Mouse (Mus musculus) forebrain, embryonic 16.5 days (tissue): ENCODE measurements at regions not wholly inside any gene's neighbourhood (a gene's known extent, or its start where the extent isn't known, plus 50 kb on each side); places are given as distances from the start of the nearest gene placed in this dataset.
A peak's percentile ranks its signal among the peaks of the same experiment; 100 is the strongest.

Experiments
- ATAC-seq: fragments of 200-750 bp; cut with Nextera tagmentation; 2 replicates; pipeline ENCODE4 v1.8.0; 2017; ENCODE audit warnings: mild to moderate bottlenecking, moderate library complexity
- H3K27ac ChIP-seq: fragments of 300-500 bp; sonication (generic); 2 replicates; pipeline ENCODE4 v1.5.1; 2014; ENCODE audit warnings: low read length, control low read depth
- H3K27me3 ChIP-seq: fragments of 300-500 bp; sonication (generic); replicated peaks from 2 replicates; pipeline ENCODE4 v1.6.1; 2014; ENCODE audit warnings: low read length; ENCODE audit not compliant: control insufficient read depth, insufficient read depth
- H3K36me3 ChIP-seq: fragments of 300-500 bp; sonication (generic); 2 replicates; pipeline ENCODE4 v1.6.1; 2014; ENCODE audit not compliant: control insufficient read depth, insufficient read depth
- H3K4me1 ChIP-seq: fragments of 300-500 bp; sonication (generic); replicated peaks from 2 replicates; pipeline ENCODE4 v1.6.1; 2014; ENCODE audit warnings: low read length; ENCODE audit not compliant: control insufficient read depth, insufficient read depth
- H3K4me2 ChIP-seq: fragments of 300-500 bp; sonication (generic); 2 replicates; pipeline ENCODE4 v1.6.1; 2014; ENCODE audit warnings: mild to moderate bottlenecking, low read length, control low read depth
- H3K4me3 ChIP-seq: fragments of 300-500 bp; sonication (generic); replicated peaks from 2 replicates; pipeline ENCODE4 v1.5.1; 2014; ENCODE audit warnings: mild to moderate bottlenecking, low read length, control low read depth
- H3K9ac ChIP-seq: fragments of 300-500 bp; sonication (generic); replicated peaks from 2 replicates; pipeline ENCODE4 v1.6.1; 2014; ENCODE audit warnings: low read depth, low read length, control low read depth
- H3K9me3 ChIP-seq: fragments of 300-500 bp; sonication (generic); 2 replicates; pipeline ENCODE4 v1.6.1; 2016; ENCODE audit warnings: low read length; ENCODE audit not compliant: control insufficient read depth
- WGBS: fragments of 180-500 bp; shearing (Covaris S2); extraction: QIAGEN DNeasy Blood & Tissue Kit; methylation state at CpG from one replicate; pipeline ENCODE4 v1.1.7; 2014; 5-methylcytosine and 5-hydroxymethylcytosine counted together

DNA sequence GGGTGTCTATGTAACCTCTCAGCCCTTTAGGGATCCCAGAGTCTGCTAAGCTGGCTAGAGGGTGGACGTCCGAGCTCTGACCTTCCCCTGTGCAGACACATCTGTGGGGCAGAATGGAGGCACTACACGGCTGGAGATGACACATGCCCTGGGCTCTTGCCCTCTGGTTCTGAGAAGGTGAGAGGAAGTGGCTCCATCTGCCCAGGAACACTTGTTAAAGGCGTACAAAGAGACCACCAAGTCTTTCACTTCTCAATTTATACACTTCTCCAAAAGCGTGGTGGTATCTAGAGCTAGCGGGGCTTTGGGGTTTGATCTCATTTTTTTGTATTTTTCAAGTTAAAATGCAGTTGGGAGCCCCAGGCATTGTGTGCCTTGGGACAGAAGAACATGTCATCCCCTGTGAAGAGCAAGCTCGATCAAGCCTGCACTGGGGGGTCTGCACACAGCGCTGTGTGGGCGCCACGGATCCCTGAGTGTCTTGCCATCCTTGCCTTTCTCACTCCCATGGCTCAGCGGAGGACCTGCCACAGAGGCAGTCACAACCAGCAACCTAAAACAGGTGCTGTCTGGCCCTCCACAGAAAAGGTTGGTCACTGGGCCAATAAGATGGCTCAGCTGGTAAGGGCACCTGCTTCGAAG is 121.6 kb upstream of the Slc22a12 start:
- Histone ChIP-seq H3K27me3 (no peaks in the 10 kb centered on the region), H3K36me3 (no peaks in the 10 kb centered on the region), H3K4me2 (no peak overlapping the region), H3K9ac (no peak overlapping the region), H3K27ac (no peak overlapping the region), H3K9me3 (no peaks in the 10 kb centered on the region), H3K4me1 (no peaks in the 10 kb centered on the region), H3K4me3 (no peak overlapping the region)
- no peak for ATAC-seq
- 82% methylated on average over 12 of the region's 12 CpGs for WGBS

- Histone ChIP-seq H3K27ac (no peak overlapping the region), H3K4me2 (no peak overlapping the region), H3K27me3 (no peaks in the 10 kb centered on the region), H3K4me3 (no peak overlapping the region), H3K9me3 (no peaks in the 10 kb centered on the region), H3K36me3 (no peaks in the 10 kb centered on the region), H3K9ac (no peak overlapping the region), H3K4me1 (no peaks in the 10 kb centered on the region)
- under 1% methylated on average over 10 of the region's 10 CpGs for WGBS
- peak; percentile 91 for ATAC-seq
Observed at GRCm38 (mm10) chr19:6663391-6663790, 120.6 kb upstream of the Slc22a12 start.

DNA sequence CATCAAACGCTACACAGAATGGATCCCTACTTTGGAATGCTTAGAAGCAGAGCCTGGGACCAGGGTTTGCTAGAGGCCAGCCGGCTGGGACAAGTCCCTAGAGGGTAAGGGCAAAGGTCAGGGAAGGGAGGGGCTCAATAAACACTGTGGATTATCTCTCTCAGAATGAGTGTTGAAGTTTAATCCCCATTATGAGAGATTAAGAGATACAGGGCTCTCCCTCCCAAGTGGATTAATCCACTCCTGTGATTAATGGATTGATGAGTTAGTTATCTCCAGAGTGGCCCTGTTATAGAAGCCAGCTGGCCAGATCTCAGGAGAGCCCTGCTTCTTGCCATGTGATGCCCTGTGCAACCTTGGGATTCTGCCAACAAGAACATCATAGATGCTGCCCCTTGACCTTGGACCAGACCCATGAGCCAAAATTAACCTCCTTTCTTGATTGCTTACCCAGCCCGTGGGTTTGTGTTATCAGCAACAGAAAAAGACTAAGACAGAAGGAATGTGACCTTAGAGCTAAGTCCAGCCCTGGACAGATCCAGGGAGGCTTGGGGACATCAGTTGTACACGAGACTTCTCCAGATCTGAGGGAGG is 119.6 kb upstream of the Slc22a12 start:
- Histone ChIP-seq H3K27me3 (no peaks in the 10 kb centered on the region), H3K27ac (no peak overlapping the region), H3K4me3 (no peak overlapping the region), H3K4me1 (no peaks in the 10 kb centered on the region), H3K9me3 (no peaks in the 10 kb centered on the region), H3K36me3 (no peaks in the 10 kb centered on the region), H3K9ac (no peak overlapping the region), H3K4me2 (no peak overlapping the region)
- WGBS, result 33% methylated on average over 4 of the region's 4 CpGs
- ATAC-seq, result no peak

GRCm38 (mm10) chr19:6661508-6661871 is 118.7 kb upstream of the Slc22a12 start:
- WGBS, result 60% methylated on average over 2 of the region's 2 CpGs
- Histone ChIP-seq H3K4me2 (no peak overlapping the region), H3K4me1 (no peaks in the 10 kb centered on the region), H3K27me3 (no peaks in the 10 kb centered on the region), H3K9ac (no peak overlapping the region), H3K4me3 (no peak overlapping the region), H3K36me3 (no peaks in the 10 kb centered on the region), H3K27ac (no peak overlapping the region), H3K9me3 (no peaks in the 10 kb centered on the region)
- ATAC-seq, result no peak

DNA sequence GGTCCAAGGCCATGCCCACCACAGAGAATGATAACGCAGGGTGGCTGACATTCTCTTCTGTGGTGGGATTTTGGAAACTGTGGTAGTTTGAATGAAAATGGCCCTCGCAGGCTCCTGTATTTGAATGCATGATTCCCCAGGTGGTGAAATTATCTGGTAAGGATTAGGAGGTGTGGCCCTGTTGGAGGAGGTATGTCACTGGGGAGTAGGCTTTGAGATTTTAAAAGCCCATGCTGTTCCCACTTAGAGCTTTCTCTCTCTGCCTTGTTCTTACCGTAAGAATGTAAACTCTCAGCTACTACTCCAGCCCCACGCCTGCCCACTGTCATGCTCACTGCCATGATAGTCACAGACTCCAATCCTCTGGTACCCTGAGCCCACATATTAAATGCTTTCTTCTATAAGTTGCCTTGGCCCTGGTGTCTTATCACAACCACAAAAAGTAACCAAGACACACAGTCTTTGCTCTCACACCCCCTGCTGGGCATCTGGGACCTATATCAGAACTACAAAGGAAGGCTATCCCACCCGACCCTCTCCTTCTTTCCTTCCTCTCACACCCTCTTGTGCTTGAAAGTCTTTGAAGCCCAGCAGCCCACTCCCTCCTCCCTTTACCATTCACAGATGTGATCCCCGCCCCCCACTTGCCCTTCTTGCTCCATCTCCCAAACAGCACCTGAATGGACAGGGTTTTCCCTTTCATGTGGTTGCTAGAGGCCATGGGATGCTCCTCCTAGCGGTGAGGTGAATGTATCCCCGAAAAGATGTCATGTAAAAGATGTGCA is 118.1 kb upstream of the Slc22a12 start:
- no peaks in the 10 kb centered on the region for H3K27me3 ChIP-seq
- 33% methylated on average over 8 of the region's 8 CpGs for WGBS
- H3K36me3 ChIP-seq, result no peaks in the 10 kb centered on the region
- no peaks in the 10 kb centered on the region for H3K9me3 ChIP-seq
- no peak overlapping the region for H3K9ac ChIP-seq
- H3K4me1 ChIP-seq, result no peaks in the 10 kb centered on the region
- H3K27ac ChIP-seq, result no peak overlapping the region
- no peak overlapping the region for H3K4me3 ChIP-seq
- ATAC-seq, result no peak
- H3K4me2 ChIP-seq, result no peak overlapping the region

GRCm38 (mm10) chr19:6660157-6660556 is 117.3 kb upstream of the Slc22a12 start:
- H3K4me3 ChIP-seq, result no peak overlapping the region
- no peak overlapping the region for H3K27ac ChIP-seq
- no peaks in the 10 kb centered on the region for H3K4me1 ChIP-seq
- no peaks in the 10 kb centered on the region for H3K9me3 ChIP-seq
- WGBS, result 92% methylated on average over 8 of the region's 8 CpGs
- ATAC-seq, result no peak
- H3K9ac ChIP-seq, result no peak overlapping the region
- H3K27me3 ChIP-seq, result no peaks in the 10 kb centered on the region
- no peak overlapping the region for H3K4me2 ChIP-seq
- no peaks in the 10 kb centered on the region for H3K36me3 ChIP-seq

- H3K4me3 ChIP-seq, result no peak overlapping the region
- no peak overlapping the region for H3K27ac ChIP-seq
- H3K27me3 ChIP-seq, result no peaks in the 10 kb centered on the region
- no peak overlapping the region for H3K9ac ChIP-seq
- H3K9me3 ChIP-seq, result no peaks in the 10 kb centered on the region
- no peaks in the 10 kb centered on the region for H3K36me3 ChIP-seq
- peaks cover 3% of the 10 kb centered on the region; the same call in 1 of the 2 replicates for H3K4me1 ChIP-seq
- 81% methylated on average over 5 of the region's 5 CpGs for WGBS
- ATAC-seq, result no peak
- no peak overlapping the region for H3K4me2 ChIP-seq
Observed at GRCm38 (mm10) chr19:6654550-6654949, 111.7 kb upstream of the Slc22a12 start.

- no peak overlapping the region for H3K27ac ChIP-seq
- no peak overlapping the region for H3K4me2 ChIP-seq
- H3K9me3 ChIP-seq, result no peaks in the 10 kb centered on the region
- no peak overlapping the region for H3K4me3 ChIP-seq
- ATAC-seq, result no peak
- no peaks in the 10 kb centered on the region for H3K36me3 ChIP-seq
- peaks cover 3% of the 10 kb centered on the region; the same call in 1 of the 2 replicates for H3K4me1 ChIP-seq
- no peak overlapping the region for H3K9ac ChIP-seq
- WGBS, result 66% methylated on average over 4 of the region's 4 CpGs
- no peaks in the 10 kb centered on the region for H3K27me3 ChIP-seq
Observed at GRCm38 (mm10) chr19:6652775-6653174, 109.9 kb upstream of the Slc22a12 start.

DNA sequence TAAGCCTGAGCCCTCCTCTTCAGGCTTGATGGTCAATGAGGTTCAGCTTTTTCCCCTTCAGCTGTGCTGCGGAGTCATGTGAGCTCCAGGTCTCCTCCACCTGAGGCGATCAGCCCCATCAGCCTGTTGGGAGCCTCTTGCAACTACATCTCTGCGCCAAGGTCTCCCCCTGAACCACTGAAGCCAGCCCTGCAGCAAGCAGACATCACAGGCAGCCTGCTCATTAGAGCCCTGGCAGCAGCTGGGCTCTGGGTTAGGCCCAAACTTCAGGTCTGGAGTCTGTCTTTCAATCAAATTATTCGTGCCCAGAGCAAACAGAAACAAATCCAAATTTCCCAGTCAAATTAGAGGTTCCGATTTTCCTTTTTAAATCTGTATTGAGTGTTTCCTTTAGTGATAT is 108.4 kb upstream of the Slc22a12 start:
- no peak for ATAC-seq
- WGBS, result 59% methylated on average over 5 of the region's 5 CpGs

More for the DNA sequence above, 108.4 kb upstream of the Slc22a12 start:
- H3K4me1 ChIP-seq, result peaks cover 3% of the 10 kb centered on the region; the same call in 1 of the 2 replicates
- no peak overlapping the region for H3K27ac ChIP-seq
- no peak overlapping the region for H3K4me3 ChIP-seq
- 0 out of 2 replicates have a peak, but pooled peaks cover 3% of the 10 kb centered on the region for H3K9me3 ChIP-seq
- no peaks in the 10 kb centered on the region for H3K27me3 ChIP-seq
- no peak overlapping the region; the same call in 1 of the 2 replicates for H3K9ac ChIP-seq
- no peaks in the 10 kb centered on the region for H3K36me3 ChIP-seq
- H3K4me2 ChIP-seq, result no peak overlapping the region
